Mouse (Mus musculus) E14TG2a.4 (cell line): Measurements from ENCODE around the gene Adgrl2.

Experiments used
- CTCF ChIP-seq: conservative IDR thresholded peaks from 2 replicates; pipeline ENCODE4 v1.5.1; 2014; ENCODE audit warnings: low read length
- NANOG ChIP-seq: IDR thresholded peaks from 2 replicates; pipeline ENCODE4 v1.6.1; 2014; ENCODE audit warnings: borderline replicate concordance, low read length, mixed read lengths

- TF ChIP-seq CTCF (no peak), NANOG (no peak)
These were observed 25.3 kb downstream of the Adgrl2 start for GRCm38 (mm10) chr3:148964991-148965605.
